Mouse (Mus musculus) gastrocnemius, postnatal 25 days (tissue): ENCODE data around the gene Mdh1. TPM values are rescaled to one million over a fixed set of nuclear protein-coding genes. Genes with fewer than 3 reads are reported as not detected.

Source experiments
- DNase-seq: peaks from one replicate; pipeline ENCODE4 v3.0.0; 2022
- long read RNA-seq, 2 experiments: library from polyadenylated mRNA; stranded (forward); transcript quantifications; one replicate each; pipeline ENCODE4 v2.0.0; 2021
- total RNA-seq, 2 experiments: library from RNA; stranded (reverse); gene quantifications; 1 replicate in 1 of 2; 2 replicates in 1 of 2; pipeline ENCODE4 v1.2.3; 2021

The Mdh1 gene
- 100 to 1,000 TPM; 656 to 719 TPM for total RNA-seq
- long read RNA-seq, experiment 1, transcript Mdh1-201 (9 exons, 2,122 nt) = major isoform, 834 of 914 reads
- long read RNA-seq, experiment 1, partial matches to known transcripts = 61 of 914 reads
- long read RNA-seq, experiment 1, other reads (novel, unspliced or antisense) = 19 of 914 reads
- long read RNA-seq, experiment 2, transcript Mdh1-201 (9 exons, 2,122 nt) = major isoform, 958 of 1,009 reads
- long read RNA-seq, experiment 2, partial matches to known transcripts = 37 of 1,009 reads
- long read RNA-seq, experiment 2, other reads (novel, unspliced or antisense) = 14 of 1,009 reads

DNA sequence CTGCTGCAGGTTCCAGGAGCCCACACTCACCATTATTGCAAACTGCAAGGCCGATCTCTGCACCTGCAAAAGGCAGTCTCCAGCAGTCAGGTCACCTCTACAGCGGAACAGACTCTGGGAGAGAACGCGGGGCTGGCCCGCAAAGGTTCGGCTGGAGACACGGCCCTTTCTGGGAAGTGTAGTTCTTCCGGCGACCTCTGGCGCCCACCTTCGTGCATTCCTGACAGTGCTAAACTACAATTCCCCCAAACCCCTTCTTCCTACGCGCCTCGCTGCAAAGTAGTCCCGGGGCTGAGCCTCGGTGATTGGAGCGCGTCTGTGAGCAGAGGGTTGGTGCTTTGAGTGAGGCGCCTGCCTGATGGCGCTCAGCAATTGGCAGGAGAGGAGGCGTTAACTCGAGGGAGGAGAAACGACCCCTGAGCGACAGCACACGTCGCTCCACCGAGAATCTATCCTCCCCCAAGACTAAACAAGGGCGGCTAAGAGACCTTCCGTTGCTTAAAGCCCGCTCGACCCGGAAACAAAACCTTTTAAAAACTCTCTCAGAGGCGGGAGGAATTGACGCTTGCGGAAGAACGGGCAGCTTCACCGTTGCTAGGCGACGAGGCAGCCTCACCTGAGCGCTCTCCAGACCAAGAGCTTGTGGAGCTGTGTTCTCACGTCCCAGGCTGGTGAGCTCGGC is at the start of gene Mdh1, which contains the start of gene Wdpcp:
Gene Mdh1, minus strand, starts transcription at position 668 of the 682 bp plus-strand sequence.
Gene Wdpcp, plus strand, starts transcription at position 536 of the 682 bp plus-strand sequence.
- peak; percentile 97 for DNase-seq

- no peak for DNase-seq
Observed at GRCm38 (mm10) chr11:21615915-21616314, 43.7 kb upstream of the Mdh1 start.

GRCm38 (mm10) chr11:21602497-21602896 is 30.3 kb upstream of the Mdh1 start:
- no peak for DNase-seq

DNA sequence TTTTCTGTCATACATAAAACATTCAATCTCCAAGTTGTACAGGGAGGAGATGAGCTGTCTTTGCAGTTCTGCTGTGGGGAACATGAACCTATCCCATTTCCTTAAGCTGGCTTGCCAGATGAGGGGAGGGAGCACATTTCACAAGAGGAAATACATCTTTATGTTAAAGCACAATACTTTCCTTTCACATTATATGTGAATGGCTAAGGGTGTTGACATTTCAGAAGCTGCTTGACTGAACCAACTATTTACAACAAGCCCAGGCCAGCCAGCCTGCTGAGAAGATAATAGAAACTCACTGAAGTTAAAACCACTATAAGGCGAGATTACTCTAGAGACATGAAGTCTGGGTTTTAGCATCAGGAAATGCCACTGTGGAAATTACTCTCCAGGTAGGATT is 11.1 kb upstream of the Mdh1 start:
- DNase-seq = no peak

- DNase-seq = no peak
Observed at GRCm38 (mm10) chr11:21581472-21581871, 9.3 kb upstream of the Mdh1 start.

GRCm38 (mm10) chr11:21570973-21571372 is 1.2 kb downstream of the Mdh1 start:
- DNase-seq = no peak

DNA sequence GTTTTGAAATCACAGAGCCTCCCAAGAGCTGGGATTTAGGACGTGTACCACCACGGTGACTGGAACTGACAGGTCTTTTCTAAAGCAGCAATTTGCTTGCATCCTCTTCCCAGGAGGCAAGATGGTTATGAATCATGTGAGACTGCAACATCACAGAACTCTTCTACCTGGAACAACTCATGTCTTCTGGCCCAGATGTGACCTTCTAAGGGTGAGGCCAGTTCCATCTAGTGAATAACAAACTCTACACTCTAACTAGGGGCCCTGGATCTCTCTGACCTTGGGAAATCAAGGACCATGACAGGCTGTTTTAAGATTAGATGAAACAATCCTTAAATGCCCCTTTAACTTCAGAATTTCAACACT is 2.1 kb downstream of the Mdh1 start:
- no peak for DNase-seq

GRCm38 (mm10) chr11:21569456-21570108 is 2.6 kb downstream of the Mdh1 start:
- no peak for DNase-seq

GRCm38 (mm10) chr11:21569002-21569401 is 3.2 kb downstream of the Mdh1 start:
- DNase-seq = no peak

GRCm38 (mm10) chr11:21567733-21568132 is 4.4 kb downstream of the Mdh1 start:
- no peak for DNase-seq

- DNase-seq = no peak
Observed at GRCm38 (mm10) chr11:21566934-21567333, 5.2 kb downstream of the Mdh1 start.

DNA sequence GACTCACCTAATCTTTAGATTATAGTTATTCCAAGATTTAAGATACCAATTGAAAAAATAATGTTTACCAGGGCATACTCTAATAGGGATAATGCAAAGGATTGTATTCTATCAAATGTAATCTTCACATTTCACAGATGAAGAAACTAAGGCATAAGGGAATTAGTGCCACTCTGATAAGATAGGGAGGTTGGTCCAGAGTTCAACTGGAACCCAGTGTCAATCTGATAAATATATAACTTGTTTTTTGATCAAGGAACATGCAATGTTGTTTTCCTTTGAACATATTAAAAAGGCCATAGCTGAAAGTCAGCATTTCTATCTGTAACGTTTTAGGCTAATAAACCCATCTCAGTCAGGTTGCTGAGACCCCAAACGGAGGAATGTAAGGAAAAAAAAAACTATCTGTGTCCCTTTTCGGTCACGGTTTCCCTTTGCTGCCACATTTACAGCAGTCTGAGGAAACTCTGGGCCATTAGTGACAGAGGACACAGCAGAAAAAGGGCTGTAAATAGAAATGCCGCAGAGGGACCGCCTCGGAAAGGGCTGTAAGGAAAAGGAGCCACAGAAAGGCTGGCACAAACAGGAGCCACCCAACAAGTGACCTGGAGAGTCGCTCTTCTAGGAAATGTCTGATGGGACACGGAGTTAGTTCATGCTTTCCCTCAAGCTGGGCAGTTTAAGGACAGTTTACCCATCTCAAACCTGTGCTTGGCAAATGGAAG is 7.3 kb downstream of the Mdh1 start:
- no peak for DNase-seq

DNA sequence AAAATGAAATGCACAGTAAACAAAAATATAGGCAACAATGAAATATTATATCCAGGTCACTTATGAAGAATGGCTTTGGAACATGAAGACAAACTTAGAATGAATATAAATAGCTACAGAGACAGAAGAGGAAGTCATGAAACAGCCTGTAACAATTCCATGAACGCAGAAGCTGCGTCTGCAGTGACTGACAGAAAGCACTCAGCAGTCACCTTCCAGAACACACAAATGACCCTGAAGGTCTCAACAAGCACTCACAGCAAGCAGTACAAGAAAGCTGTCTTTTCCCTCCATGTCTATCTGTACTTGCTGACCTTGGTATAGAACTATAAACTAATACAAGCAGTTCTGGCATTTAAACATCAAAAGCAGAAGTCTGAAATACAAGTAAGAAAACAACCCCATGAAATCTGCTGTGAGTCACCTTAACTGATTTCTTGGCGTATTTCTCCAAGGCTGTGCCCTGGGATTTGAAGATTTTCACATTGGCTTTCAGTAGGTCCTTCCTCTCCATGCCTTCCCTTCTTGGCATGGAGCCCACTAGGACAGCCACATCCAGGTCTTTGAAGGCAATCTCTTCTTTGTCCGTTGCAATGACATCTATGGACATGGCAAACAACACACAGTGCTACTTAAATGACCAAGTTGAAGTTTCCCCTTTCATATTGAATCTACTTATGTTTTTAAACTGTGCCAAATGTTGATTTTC is 8.4 kb downstream of the Mdh1 start:
- DNase-seq = no peak

- DNase-seq = no peak
Observed at GRCm38 (mm10) chr11:21561347-21561746, 10.8 kb downstream of the Mdh1 start.

- DNase-seq = no peak
Observed at GRCm38 (mm10) chr11:21559727-21560126, 12.4 kb downstream of the Mdh1 start.

DNA sequence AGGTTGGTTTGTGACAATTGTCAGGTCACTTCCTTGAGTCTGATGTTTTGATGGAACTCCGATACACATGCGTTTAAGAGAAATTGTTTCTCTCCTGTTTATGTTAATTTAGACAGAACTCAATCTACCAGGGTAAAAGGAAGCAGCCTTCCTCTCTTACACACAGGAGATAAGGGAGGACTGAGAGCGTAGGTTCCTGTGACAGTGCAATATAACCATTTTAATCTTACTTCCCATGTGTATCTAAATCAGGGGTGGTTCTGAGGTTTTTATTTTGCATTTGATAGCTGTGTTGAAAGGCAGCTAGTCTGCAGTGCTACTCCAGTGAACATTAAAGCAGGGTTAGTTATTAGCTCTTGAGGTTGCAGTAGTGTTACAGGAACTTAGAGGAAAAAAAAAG is 20.1 kb downstream of the Mdh1 start:
- no peak for DNase-seq

- no peak for DNase-seq
Observed at GRCm38 (mm10) chr11:21550222-21551173, 21.7 kb downstream of the Mdh1 start.

DNA sequence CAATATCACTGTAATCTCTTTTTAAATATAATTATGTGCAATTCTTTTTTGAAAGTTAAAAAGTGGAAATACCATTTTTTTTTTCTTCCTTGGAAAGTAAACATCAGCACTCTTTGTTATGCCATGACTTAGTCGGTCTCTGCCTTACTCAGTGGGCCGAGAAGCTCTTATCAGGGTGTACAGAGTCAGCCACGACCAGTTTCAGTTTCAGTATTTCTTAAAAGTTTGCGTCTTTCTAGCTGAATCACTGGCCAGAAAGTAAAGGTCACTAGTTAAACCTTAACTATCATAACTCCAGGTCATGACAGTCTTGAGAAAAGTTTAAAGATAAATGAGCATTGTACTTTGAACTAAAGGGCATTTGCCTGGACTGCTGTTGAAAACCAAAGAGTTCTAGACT is 22.4 kb downstream of the Mdh1 start:
- no peak for DNase-seq

DNA sequence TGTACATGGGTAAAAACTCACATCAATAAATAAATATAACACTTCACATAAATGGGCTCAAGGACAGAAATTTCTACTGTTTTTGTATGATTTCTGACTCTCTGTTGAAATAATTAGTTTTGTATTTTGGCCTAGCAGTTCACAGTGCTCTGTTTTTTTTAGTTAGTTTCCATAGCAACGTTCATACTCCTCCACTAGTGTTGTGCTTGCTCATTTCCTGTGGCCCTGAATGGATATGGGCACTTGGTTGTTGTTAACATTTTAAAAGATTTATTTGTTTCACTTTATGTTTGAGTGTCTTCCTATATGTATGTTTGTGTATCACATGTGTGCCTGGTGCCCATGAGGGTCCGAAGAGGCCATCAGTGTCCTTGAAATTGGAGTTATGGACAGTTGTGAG is 23.1 kb downstream of the Mdh1 start:
- no peak for DNase-seq

DNA sequence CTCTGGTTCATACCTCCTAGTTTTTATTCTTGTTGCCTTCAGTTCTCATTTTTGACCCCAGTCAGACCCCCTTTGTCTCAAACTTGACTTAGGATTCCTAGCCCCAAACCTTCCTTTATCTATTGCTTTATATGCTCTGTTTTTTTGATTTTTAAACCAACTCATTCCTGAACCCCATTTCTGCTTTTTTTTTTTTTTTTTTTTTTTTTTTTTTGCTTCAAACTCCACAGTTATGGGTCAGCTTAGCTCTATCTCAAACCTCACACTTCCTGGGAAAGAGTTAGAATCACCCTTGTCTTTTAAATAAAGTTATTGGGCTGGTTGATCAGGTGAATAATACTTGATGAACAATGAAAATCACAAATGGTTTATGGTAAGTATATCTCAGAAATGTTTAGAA is 24.6 kb downstream of the Mdh1 start:
- DNase-seq = no peak

GRCm38 (mm10) chr11:21546671-21547070 is 25.5 kb downstream of the Mdh1 start:
- no peak for DNase-seq
